Mouse (Mus musculus) activated CD4-positive, CD25-positive, alpha-beta regulatory T cell, adult 9 weeks (primary cell): ENCODE results near the gene Cox7a2l. TPM values are rescaled to one million over a fixed set of nuclear protein-coding genes. Genes with fewer than 3 reads are reported as not detected.

ENCODE experiments used
- polyA plus RNA-seq: library from polyadenylated mRNA; unstranded; fragments of 100-300 nt; shearing (Covaris generic); gene quantifications from one replicate; pipeline ENCODE4 v1.2.1, GENCODE M21; 2017

Gene Cox7a2l
- 243 TPM for polyA plus RNA-seq

DNA sequence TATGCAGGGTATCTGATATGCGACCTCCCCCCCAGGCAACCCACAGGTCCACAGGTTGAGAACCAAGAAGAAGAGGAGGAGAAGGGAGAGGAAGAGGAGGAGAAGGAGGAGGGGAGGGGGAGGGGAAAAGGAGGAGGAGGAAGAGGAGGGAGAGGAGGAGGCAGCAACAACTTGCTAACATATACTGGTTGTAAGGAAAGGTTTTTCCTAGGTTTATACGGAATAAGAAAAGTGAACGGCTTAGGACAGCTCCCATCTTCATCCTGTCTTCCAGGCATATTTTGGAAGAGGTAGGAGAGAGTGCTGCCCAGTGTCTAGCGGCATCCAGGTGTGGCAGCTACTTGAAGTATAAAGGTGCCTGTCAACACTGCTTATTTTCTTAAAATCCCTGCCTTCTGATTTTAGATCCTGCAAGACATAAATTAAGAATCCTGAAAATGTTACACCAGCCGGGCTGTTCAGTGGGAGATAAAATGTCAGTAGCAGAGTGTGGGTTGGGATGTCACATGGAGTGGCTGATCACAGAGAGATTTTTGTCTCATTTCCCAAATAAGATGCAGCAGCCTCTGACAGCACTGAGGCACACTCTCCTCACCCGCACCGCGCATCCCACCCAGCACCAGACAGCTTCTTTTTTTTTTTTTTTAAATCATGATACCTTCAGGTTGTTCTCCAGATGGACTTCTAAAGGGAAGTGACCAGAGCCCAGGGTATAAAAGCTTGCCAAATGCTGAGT lies at the start of gene Cox7a2l:
Gene Cox7a2l, minus strand, starts transcription at position 51 of the 736 bp plus-strand sequence.

Other genes starting within 250 kb of the Cox7a2l start
- gene Eml4, start 166.4 kb downstream of the Cox7a2l start, polyA plus RNA-seq = 9.4 TPM
- gene Kcng3, start 114.6 kb upstream of the Cox7a2l start, polyA plus RNA-seq = not detected
- 69.8 TPM for gene Mta3, start 188.8 kb upstream of the Cox7a2l start, polyA plus RNA-seq